Mouse (Mus musculus) kidney, postnatal 25 days (tissue): Measurements from ENCODE around the gene Elmsan1.

Experiments used
- DNase-seq, 2 experiments: peaks; one replicate each; pipeline ENCODE4 v3.0.0; 2021; ENCODE audit warnings: mixed read lengths in 2 of 2

Elmsan1 gene

DNA sequence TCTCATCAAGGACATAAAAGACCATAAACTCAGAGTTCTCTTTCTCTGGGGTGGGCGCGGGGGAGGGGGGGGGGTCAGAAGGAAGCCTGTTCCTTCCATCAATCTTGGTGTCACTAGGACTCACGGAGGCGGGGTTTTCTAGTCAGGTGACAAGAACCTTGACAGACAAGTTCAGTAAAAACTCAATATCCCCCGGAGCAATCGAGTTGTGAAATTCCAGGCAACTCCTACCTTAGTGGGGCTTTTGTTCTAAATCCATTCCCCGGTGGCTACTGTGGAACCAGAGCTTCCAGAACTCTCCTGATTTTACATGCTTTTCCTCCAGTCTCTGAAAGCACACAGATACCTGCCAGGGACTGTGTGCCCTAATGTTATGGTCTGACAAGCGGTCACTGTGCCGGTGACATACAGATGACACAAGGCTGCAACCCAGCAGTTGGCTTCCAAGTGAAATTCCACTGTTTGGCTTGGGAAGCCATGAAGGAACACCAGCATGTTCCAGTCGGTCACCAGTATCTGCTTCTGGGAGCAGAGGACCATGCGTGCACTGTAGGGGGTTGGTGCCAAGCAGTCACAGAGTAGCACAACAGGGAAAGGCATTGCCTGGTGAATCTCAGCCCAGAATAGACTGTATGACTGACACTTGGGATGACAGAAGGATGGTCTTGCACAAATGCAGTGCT is 2.8 kb downstream of the Elmsan1 start:
- peak in 1 of 2 experiments; percentile 39 for DNase-seq

GRCm38 (mm10) chr12:84214495-84215175 is 4.0 kb downstream of the Elmsan1 start:
- peak in 1 of 2 experiments; percentile 64 for DNase-seq

DNA sequence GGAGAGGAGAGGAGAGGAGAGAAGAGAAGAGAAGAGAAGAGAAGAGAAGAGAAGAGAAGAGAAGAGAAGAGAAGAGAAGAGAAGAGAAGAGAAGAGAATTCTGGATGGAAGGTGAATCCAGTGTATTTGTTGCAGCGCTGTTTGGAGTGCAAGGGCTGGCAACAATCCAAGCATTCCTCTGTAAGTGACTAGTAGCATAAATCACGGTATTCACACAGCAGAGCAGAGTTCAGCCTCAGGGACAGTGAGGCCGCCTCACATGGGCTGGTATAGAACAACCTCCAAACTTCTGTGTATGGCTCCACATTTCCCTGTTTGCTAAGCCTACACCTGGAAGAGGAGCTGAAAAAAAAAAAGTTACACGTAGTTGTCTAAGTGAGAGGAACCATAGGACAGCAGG is 6.4 kb downstream of the Elmsan1 start:
- DNase-seq: peak; percentile 84 to 90

GRCm38 (mm10) chr12:84211021-84211538 is 7.6 kb downstream of the Elmsan1 start:
- DNase-seq: peak in 1 of 2 experiments; percentile 4

DNA sequence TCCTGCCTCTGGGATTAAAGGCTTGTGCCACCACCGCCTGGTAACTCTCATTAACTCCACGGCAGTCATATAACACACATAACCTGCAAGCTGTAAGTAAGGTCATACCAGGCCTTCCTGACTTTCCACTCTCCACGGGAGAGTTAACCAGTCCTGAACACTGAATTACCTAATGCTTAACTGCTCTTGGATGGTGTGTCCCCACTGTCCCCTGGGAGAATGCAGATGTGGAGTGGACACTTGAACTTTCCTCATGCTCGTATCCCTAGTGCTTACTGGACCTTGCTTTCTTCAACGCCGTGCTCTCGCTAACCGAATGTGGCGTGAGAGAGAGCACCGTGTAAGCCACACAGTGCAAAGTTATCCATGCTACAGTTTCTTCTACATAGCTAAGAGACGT is 8.4 kb downstream of the Elmsan1 start:
- DNase-seq: peak in 1 of 2 experiments; percentile 73

GRCm38 (mm10) chr12:84209093-84209492 is 9.6 kb downstream of the Elmsan1 start:
- DNase-seq: peak in 1 of 2 experiments; percentile 10

DNA sequence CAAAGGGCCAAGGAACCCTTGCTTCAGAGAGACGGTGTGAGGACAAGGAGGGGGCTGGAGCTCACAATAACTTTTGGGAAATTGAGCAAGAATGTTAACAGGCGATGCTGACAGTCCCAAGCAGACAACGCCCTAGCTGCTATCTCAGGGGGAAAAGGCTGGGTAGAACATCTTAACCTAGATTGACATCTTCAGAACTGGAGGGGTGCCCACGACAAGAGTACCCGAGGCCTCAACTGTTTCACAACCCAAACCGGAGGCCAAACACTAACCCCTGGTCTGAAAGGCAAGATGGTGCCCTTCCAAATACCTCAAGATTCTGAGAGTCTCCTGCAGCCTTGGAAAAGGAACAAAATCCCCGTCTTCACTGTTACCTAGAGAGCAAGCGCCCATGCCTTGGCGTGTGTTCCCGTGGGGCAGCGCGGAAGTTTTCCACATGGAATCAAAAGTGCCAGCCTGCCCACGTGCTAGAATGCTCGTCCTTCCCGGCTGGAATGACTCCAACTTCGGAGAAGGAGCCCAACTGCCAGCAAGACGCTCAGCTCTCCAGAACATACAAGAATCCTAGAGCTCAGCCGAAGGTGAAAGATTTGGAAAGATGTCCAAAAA is 11.4 kb downstream of the Elmsan1 start:
- DNase-seq: peak; percentile 63 to 65

DNA sequence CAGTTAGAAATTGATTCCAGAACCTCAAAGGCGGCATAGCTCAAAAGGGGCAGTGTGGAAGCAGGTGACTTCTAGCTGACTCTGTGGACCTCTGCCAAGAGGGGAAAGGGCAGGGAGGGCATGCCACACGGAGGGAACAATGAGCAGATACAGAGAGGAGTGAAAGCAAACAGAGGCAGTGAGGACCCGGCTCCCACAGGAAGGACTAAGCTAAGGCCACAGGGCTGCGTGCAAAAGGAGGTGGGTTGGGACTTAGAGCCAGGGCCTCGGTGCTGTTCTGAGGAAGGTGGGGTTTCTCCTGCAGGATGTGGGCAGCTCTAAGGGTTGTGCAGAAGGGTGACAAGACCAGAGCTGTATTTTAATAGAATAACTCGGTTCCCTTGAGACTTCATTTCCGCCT is 12.2 kb downstream of the Elmsan1 start:
- peak; percentile 78 to 86 for DNase-seq

GRCm38 (mm10) chr12:84205659-84206185 is 13.0 kb downstream of the Elmsan1 start:
- peak in 1 of 2 experiments; percentile 26 for DNase-seq

GRCm38 (mm10) chr12:84204662-84205061 is 14.0 kb downstream of the Elmsan1 start:
- DNase-seq: no peak

DNA sequence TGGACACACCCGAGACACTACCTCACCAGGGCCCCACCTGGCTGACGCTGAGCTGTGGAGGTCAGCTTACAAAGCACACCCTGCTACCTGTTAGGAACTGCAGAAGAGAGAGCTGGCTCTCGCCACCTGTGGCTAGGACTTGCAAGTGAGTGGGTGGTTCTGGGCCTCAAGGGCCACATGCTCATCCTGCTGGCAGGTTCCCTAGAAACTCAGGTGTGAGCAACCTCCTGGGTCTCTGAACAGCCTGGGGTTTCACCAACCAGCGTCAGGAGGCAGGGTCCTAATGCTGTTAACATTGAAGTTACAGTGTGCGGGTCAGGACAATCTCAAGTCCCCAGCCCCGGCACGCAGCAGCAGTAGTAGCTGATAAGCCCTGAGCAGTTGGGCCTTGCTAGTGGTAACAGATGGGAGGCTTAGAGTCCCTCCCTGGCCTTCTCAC is 14.9 kb downstream of the Elmsan1 start:
- no peak for DNase-seq

DNA sequence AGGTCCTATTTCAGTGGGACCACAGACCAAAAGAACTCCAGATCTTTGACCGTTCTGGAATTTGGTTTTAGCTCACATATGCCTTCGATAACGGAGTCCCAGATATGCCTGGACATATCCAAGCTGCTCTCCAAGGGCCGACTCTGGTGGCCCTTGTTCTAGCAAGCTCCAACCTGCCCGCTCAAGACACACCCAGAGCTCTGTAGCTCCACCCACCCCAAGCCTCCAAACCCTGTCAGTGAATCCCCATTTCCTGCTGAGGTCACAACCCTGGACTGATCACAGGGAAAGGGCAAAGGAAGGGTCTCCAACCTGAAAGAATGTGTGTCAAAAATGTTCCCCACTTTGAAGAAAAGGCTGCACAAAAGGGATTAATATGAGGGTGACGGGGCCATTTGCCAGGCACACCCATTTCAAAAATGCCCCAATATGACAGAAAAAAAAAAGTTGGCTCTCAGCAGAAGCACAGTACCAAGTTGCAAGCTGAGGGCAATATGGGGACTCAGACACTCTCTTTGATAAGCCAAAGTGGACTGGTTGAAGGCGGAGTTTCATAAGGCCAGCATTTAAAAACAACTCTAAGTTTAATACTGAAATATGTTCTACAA is 15.4 kb downstream of the Elmsan1 start:
- no peak for DNase-seq

DNA sequence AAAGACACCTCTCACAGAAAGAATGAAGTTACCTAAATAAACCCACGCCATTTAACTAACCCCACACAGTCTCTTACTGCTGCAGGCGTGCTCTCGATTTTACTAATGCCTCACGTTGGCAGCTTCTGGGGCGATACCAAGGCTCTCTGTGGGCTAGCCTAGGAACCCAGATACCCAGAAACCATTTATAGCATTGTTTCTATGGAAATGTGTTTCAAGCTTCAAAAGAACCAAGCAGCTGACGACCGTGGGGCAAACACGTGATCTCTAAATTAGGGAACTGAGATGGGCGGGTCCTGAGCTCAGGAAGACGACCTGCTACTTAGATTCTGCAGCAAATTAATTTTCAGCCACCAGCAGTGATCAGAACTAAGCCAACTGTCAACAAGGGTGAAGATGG is 16.1 kb downstream of the Elmsan1 start:
- DNase-seq: no peak

DNA sequence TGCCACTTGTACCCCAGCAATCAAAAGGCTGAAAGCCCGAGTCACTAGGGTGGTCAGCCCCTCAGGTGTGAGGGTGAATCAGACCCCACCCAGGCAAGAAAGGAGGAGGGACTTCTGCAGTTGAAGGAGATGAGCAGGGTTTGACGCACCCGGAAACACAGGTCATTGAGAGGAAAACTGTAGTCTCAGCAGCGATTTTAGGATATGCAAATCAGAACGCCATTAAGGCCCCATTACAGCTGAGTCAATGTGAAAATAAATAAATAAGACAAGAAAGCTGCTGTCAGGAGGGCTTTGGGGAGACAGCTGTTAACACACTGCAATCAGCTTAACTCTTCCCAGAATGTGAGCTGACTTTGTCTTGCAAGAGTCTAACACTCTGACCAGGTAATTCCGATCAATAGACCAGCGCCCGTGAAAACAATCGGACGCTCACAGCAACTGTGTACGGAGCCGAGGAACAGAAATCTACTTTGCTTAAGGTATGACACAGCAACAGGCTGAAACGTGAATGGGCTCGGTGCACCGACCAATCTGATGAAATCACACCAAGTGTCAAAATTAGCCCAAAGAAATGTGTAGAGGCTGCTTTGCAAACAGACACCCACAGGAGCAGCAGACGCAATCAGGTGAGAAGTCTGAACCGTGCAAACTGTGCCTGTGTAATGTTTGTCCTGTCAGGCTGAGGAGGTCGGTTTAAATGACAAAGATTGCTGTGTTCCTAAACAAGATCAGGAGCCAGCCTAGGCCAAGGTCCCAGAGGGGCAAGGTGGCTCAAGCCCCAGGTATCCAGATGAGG is 16.8 kb downstream of the Elmsan1 start:
- no peak for DNase-seq

DNA sequence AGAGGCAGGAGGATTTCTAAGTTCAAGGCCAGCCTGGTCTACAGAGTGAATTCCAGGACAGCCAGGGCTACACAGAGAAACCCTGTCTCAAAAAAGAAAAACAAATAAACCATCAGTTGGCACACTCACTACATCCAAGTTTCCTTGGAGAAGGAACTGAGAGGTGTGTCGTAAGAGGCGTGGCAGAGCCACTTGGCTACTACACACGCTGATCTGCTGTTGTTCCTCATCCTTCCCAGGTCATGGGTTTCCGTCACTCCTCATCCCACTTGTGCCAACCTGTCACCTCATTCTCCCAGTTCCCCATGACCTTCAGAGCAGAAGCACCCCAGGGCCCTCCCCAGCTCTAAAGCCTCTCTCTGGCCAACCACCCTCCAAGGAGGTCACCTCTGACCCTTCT is 17.5 kb downstream of the Elmsan1 start:
- DNase-seq: no peak

GRCm38 (mm10) chr12:84198880-84199279 is 19.8 kb downstream of the Elmsan1 start:
- DNase-seq: no peak

- DNase-seq: no peak
Measured at GRCm38 (mm10) chr12:84198076-84198679, 20.5 kb downstream of the Elmsan1 start.

DNA sequence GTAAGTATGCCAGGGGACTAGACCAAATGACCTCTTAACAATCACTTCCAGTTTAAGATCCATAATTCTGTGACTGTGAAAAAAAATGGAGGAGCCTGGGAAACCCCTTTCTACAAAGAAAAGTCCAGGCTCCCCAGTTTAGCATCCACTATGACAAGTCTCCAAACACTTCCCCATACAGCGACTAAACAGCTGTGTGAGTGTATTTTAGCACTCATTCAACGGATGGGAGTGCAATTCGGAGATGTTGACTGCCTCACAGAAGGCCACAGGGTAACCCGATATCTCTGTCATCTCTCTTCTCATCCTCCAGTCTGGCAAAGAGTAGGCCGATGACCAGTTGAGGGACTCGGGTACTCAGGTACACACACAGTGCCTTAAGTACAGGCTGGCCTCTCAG is 23.5 kb downstream of the Elmsan1 start:
- no peak for DNase-seq

DNA sequence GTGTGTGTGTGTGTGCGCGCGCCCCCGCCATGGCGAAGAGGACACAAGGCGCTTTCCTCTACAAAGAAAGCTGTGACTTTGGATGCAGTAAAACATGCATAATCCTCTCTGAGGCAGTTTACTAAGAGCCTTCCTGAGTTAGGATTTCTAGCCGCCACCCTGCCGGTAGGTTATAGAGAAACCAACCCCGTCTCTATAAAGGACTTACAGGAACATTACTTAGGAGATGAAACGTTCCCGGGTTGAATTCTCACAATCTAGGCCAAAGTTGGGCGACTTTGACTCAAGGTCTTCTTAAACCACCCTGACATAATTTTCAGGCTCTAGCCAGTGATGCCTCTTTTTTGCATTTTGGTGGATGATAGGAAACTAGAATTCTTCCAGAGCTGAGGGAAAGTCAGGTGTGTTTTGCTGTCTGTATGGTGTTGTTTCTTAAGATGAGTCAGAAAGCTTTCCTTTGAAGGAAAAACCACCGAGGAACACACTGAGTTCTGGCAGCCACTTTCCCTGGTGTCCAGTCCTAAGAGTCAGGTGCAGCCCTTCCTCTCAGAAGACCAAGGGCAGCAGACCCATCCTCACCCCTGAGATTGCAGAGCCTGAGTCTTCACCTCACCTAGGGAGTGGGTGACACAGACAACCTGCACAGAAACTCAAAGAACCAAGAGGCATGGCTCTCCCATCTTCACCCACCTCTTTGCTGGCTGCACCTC is 24.1 kb downstream of the Elmsan1 start:
- no peak for DNase-seq

GRCm38 (mm10) chr12:84193642-84194399 is 24.9 kb downstream of the Elmsan1 start:
- DNase-seq: peak; percentile 95 to 98
